Mouse (Mus musculus) adrenal gland, postnatal 14 days (tissue): ENCODE results near the gene Ttc23. TPM values are rescaled to one million over a fixed set of nuclear protein-coding genes. Genes with fewer than 3 reads are reported as not detected.
A peak's percentile ranks its signal among the peaks of the same experiment; 100 is the strongest.

Experiments
- DNase-seq: peaks from one replicate; pipeline ENCODE4 v3.0.0; 2021; ENCODE audit warnings: mixed read lengths
- long read RNA-seq, 2 experiments: library from polyadenylated mRNA; stranded (forward); transcript quantifications; one replicate each; pipeline ENCODE4 v2.0.0; 2021
- total RNA-seq: library from RNA; stranded (reverse); gene quantifications from 2 replicates; pipeline ENCODE4 v1.2.3, GENCODE M21; 2021

Gene Ttc23
- 26.6 and 29.6 TPM in 2 replicates for total RNA-seq
- long read RNA-seq, experiment 1, transcript Ttc23-203 (11 exons, 2,216 nt) = minor isoform, 9 of 35 reads
- long read RNA-seq, experiment 1, transcript Ttc23-205 (10 exons, 1,991 nt) = major isoform, 10 of 35 reads
- long read RNA-seq, experiment 1, partial matches to known transcripts = 3 of 35 reads
- long read RNA-seq, experiment 1, other reads (novel, unspliced or antisense) = 13 of 35 reads
- long read RNA-seq, experiment 2, transcript Ttc23-203 (11 exons, 2,216 nt) = major isoform, 5 of 19 reads
- long read RNA-seq, experiment 2, transcript Ttc23-205 (10 exons, 1,991 nt) = major isoform, 5 of 19 reads
- long read RNA-seq, experiment 2, partial matches to known transcripts = 0 of 19 reads
- long read RNA-seq, experiment 2, other reads (novel, unspliced or antisense) = 8 of 19 reads

- peak; percentile 26 for DNase-seq
Measured at GRCm38 (mm10) chr7:67647277-67647676, at the start of gene Ttc23. Gene Ttc23 (plus strand): TSS chr7:67647410.

- peak; percentile 58 for DNase-seq
Measured at GRCm38 (mm10) chr7:67598050-67598449, 49.2 kb upstream of the Ttc23 start.

- DNase-seq = no peak
Measured at GRCm38 (mm10) chr7:67605114-67605513, 42.1 kb upstream of the Ttc23 start.

GRCm38 (mm10) chr7:67606250-67606649 lies 41.0 kb upstream of the Ttc23 start:
- DNase-seq = no peak

- DNase-seq = no peak
Measured at GRCm38 (mm10) chr7:67607669-67608347, 39.4 kb upstream of the Ttc23 start.

GRCm38 (mm10) chr7:67608348-67609024 lies 38.7 kb upstream of the Ttc23 start:
- no peak for DNase-seq

- DNase-seq = no peak
Measured at GRCm38 (mm10) chr7:67613795-67614463, 33.3 kb upstream of the Ttc23 start.

GRCm38 (mm10) chr7:67614464-67614861 lies 32.7 kb upstream of the Ttc23 start:
- DNase-seq = no peak

- DNase-seq = no peak
Measured at GRCm38 (mm10) chr7:67616890-67617289, 30.3 kb upstream of the Ttc23 start.

GRCm38 (mm10) chr7:67617646-67618045 lies 29.6 kb upstream of the Ttc23 start:
- DNase-seq = no peak

GRCm38 (mm10) chr7:67618316-67618715 lies 28.9 kb upstream of the Ttc23 start:
- no peak for DNase-seq

GRCm38 (mm10) chr7:67619836-67620235 lies 27.4 kb upstream of the Ttc23 start:
- DNase-seq = no peak

- DNase-seq = no peak
Measured at GRCm38 (mm10) chr7:67622151-67622550, 25.1 kb upstream of the Ttc23 start.

GRCm38 (mm10) chr7:67626671-67627070 lies 20.5 kb upstream of the Ttc23 start:
- DNase-seq = no peak

- DNase-seq = no peak
Measured at GRCm38 (mm10) chr7:67629681-67630080, 17.5 kb upstream of the Ttc23 start.

GRCm38 (mm10) chr7:67630817-67631216 lies 16.4 kb upstream of the Ttc23 start:
- peak; percentile 80 for DNase-seq

GRCm38 (mm10) chr7:67632380-67632779 lies 14.8 kb upstream of the Ttc23 start:
- DNase-seq = no peak

GRCm38 (mm10) chr7:67634210-67634609 lies 13.0 kb upstream of the Ttc23 start:
- DNase-seq = no peak

GRCm38 (mm10) chr7:67636161-67636560 lies 11.0 kb upstream of the Ttc23 start:
- DNase-seq = no peak

- peak; percentile 48 for DNase-seq
Measured at GRCm38 (mm10) chr7:67639006-67639405, 8.2 kb upstream of the Ttc23 start.

- no peak for DNase-seq
Measured at GRCm38 (mm10) chr7:67642955-67643354, 4.3 kb upstream of the Ttc23 start.

GRCm38 (mm10) chr7:67644291-67644690 lies 2.9 kb upstream of the Ttc23 start:
- no peak for DNase-seq
